Mouse (Mus musculus): ENCODE measurements around the gene Zswim3. TPM values are rescaled to one million over a fixed set of nuclear protein-coding genes. Genes with fewer than 3 reads are reported as not detected.
"Not testable (repeated sequence)": the region's sequence is repeated elsewhere in the genome, so short reads cannot be mapped to it uniquely, and the experiment has no call there.

Zswim3 gene
- polyA plus RNA-seq, 2 experiments, result 2.4 to 3.7 TPM

- ATAC-seq (ENCODE audit: insufficient read depth) (peak; percentile 59), DNase-seq (ENCODE audit: low read depth in 3 of 3, low spot score in 3 of 3) (peak; percentile 83 to 86 (median 84))
- H3K4me1 ChIP-seq (replicated peaks; ENCODE audit: control insufficient read depth in 2 of 2, insufficient read depth in 2 of 2, low read length in 1 of 2), result peaks cover 0 to 3% of the 10 kb centered on the region in 2 experiments; a peak in 1 of 4 replicates
- H3K36me3 ChIP-seq (replicated peaks; ENCODE audit: control insufficient read depth, insufficient read depth, low read depth), result peaks cover 3% of the 10 kb centered on the region; the same call in 1 of the 2 replicates
- H3K4me2 ChIP-seq (ENCODE audit: low read depth), result peak within 1 kb of the TSS; percentile 100
- H3K9ac ChIP-seq (replicated peaks), result peak within 1 kb of the TSS; percentile 81
- no peaks in the 10 kb centered on the region for H3K27me3 ChIP-seq (ENCODE audit: control insufficient read depth, insufficient read depth, low read length)
- H3K4me3 ChIP-seq (ENCODE audit: insufficient read depth in 1 of 2, low read depth in 2 of 2, low read length in 2 of 2), result peak within 1 kb of the TSS; percentile 73 to 83
- peak within 1 kb of the TSS; percentile 64 for H3K27ac ChIP-seq
- TF ChIP-seq CTCF (IDR thresholded peaks at IDR 0.05; ENCODE audit: low read depth) (peak; percentile 44), EP300 (IDR thresholded peaks at IDR 0.05; ENCODE audit: low read depth) (no peak)
- 0% methylated on average over 31 of the region's 31 CpGs for WGBS (ENCODE audit: insufficient replicate concordance)
- H3K9me3 ChIP-seq (ENCODE audit: control insufficient read depth, low read length), result no peaks in the 10 kb centered on the region
These were observed 28.5 kb downstream of the Zswim3 start, which contains the start of gene Neurl2 for GRCm38 (mm10) chr2:164833314-164833959. Gene Neurl2 (minus strand): TSS chr2:164833456.

DNA sequence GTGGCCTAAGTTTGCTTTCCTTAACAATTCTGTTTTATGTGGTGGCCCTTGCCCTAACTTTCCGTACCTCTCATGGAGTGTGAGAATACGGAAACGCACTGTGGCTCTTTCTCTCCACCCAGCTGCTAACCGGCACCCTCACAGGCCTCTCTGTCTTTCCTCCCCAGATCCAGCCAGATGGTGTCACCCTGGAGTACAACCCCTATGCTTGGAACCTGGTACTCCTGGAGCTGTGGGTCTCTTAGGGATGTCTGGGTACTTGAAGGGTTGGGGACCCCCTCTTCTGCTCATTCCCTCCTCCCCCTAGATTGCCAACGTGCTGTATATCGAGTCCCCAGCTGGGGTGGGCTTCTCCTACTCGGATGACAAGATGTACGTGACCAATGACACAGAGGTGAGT is 29.6 kb downstream of the Zswim3 start:
- Histone ChIP-seq H3K27me3 (ENCODE audit: control insufficient read depth, insufficient read depth, low read length) (no peaks in the 10 kb centered on the region), H3K4me3 (ENCODE audit: insufficient read depth in 1 of 2, low read depth in 2 of 2, low read length in 2 of 2) (peak overlapping the region; percentile 73 to 83), H3K9me3 (ENCODE audit: control insufficient read depth, low read length) (no peaks in the 10 kb centered on the region), H3K4me2 (ENCODE audit: low read depth) (peak overlapping the region; percentile 100), H3K27ac (no peak overlapping the region), H3K4me1 (replicated peaks; ENCODE audit: control insufficient read depth in 2 of 2, insufficient read depth in 2 of 2, low read length in 1 of 2) (peaks cover 0 to 3% of the 10 kb centered on the region in 2 experiments; a peak in 1 of 4 replicates), H3K9ac (replicated peaks) (peak overlapping the region; percentile 81), H3K36me3 (replicated peaks; ENCODE audit: control insufficient read depth, insufficient read depth, low read depth) (peaks cover 3% of the 10 kb centered on the region; the same call in 1 of the 2 replicates)
- TF ChIP-seq CTCF (IDR thresholded peaks at IDR 0.05; ENCODE audit: low read depth), result peak; percentile 23; the same call in 1 of the 2 replicates
- TF ChIP-seq EP300 (IDR thresholded peaks at IDR 0.05; ENCODE audit: low read depth), result no peak
- 39% methylated on average over 8 of the region's 8 CpGs for WGBS (ENCODE audit: insufficient replicate concordance)
- ATAC-seq (ENCODE audit: insufficient read depth), result no peak
- no peak for DNase-seq (ENCODE audit: low read depth in 3 of 3, low spot score in 3 of 3)

GRCm38 (mm10) chr2:164835164-164835563 is 30.3 kb downstream of the Zswim3 start:
- Histone ChIP-seq H3K36me3 (replicated peaks; ENCODE audit: control insufficient read depth, insufficient read depth, low read depth) (peaks cover 3% of the 10 kb centered on the region; the same call in 1 of the 2 replicates), H3K9me3 (ENCODE audit: control insufficient read depth, low read length) (no peaks in the 10 kb centered on the region), H3K4me3 (ENCODE audit: insufficient read depth in 1 of 2, low read depth in 2 of 2, low read length in 2 of 2) (no peak overlapping the region), H3K27ac (no peak overlapping the region), H3K9ac (replicated peaks) (no peak overlapping the region), H3K27me3 (ENCODE audit: control insufficient read depth, insufficient read depth, low read length) (no peaks in the 10 kb centered on the region), H3K4me2 (ENCODE audit: low read depth) (peak overlapping the region; percentile 100), H3K4me1 (replicated peaks; ENCODE audit: control insufficient read depth in 2 of 2, insufficient read depth in 2 of 2, low read length in 1 of 2) (peaks cover 0 to 3% of the 10 kb centered on the region in 2 experiments; a peak in 1 of 4 replicates)
- ATAC-seq (ENCODE audit: insufficient read depth) (no peak), DNase-seq (ENCODE audit: low read depth in 3 of 3, low spot score in 3 of 3) (no peak)
- TF ChIP-seq EP300 (IDR thresholded peaks at IDR 0.05; ENCODE audit: low read depth), result no peak
- TF ChIP-seq CTCF (IDR thresholded peaks at IDR 0.05; ENCODE audit: low read depth), result no peak
- 95% methylated on average over 4 of the region's 4 CpGs for WGBS (ENCODE audit: insufficient replicate concordance)

GRCm38 (mm10) chr2:164845782-164846181 is 40.9 kb downstream of the Zswim3 start:
- Histone ChIP-seq H3K27ac (no peak overlapping the region), H3K4me2 (ENCODE audit: low read depth) (no peak overlapping the region), H3K27me3 (ENCODE audit: control insufficient read depth, insufficient read depth, low read length) (no peaks in the 10 kb centered on the region), H3K9me3 (ENCODE audit: control insufficient read depth, low read length) (no peaks in the 10 kb centered on the region), H3K9ac (replicated peaks) (no peak overlapping the region), H3K4me3 (ENCODE audit: insufficient read depth in 1 of 2, low read depth in 2 of 2, low read length in 2 of 2) (no peak overlapping the region), H3K36me3 (replicated peaks; ENCODE audit: control insufficient read depth, insufficient read depth, low read depth) (no peaks in the 10 kb centered on the region), H3K4me1 (replicated peaks; ENCODE audit: control insufficient read depth in 2 of 2, insufficient read depth in 2 of 2, low read length in 1 of 2) (no peaks in the 10 kb centered on the region)
- TF ChIP-seq EP300 (IDR thresholded peaks at IDR 0.05; ENCODE audit: low read depth) (no peak), CTCF (IDR thresholded peaks at IDR 0.05; ENCODE audit: low read depth) (peak; percentile 63)
- 37% methylated on average over 3 of the region's 3 CpGs for WGBS (ENCODE audit: insufficient replicate concordance)
- DNase-seq (ENCODE audit: low read depth in 3 of 3, low spot score in 3 of 3), result no peak
- no peak for ATAC-seq (ENCODE audit: insufficient read depth)

DNA sequence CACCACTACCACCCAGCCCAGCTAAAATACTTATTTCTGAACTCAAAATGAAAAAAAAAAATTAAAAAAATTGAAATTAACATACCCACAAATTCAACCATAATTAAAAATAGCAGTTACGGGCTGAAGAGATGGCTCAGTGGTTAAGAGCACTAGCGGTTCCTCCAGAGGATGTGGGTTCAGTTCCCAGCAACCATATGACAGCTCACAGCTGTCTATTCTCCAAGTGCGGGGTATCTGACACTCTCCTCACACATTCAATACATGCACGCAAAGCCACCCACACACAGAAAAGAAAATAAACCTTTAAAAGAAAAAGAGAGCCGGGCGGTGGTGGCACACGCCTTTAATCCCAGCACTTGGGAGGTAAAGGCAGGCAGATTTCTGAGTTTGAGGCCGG is 45.2 kb downstream of the Zswim3 start:
- TF ChIP-seq CTCF (IDR thresholded peaks at IDR 0.05; ENCODE audit: low read depth) (no peak), EP300 (IDR thresholded peaks at IDR 0.05; ENCODE audit: low read depth) (no peak)
- H3K27me3 ChIP-seq (ENCODE audit: control insufficient read depth, insufficient read depth, low read length), result peaks cover 3% of the 10 kb centered on the region
- H3K36me3 ChIP-seq (replicated peaks; ENCODE audit: control insufficient read depth, insufficient read depth, low read depth), result no peaks in the 10 kb centered on the region
- DNase-seq (ENCODE audit: low read depth in 3 of 3, low spot score in 3 of 3) (no peak), ATAC-seq (ENCODE audit: insufficient read depth) (no peak)
- no peak overlapping the region for H3K27ac ChIP-seq
- WGBS (ENCODE audit: insufficient replicate concordance), result 66% methylated on average over 8 of the region's 8 CpGs
- no peak overlapping the region for H3K4me2 ChIP-seq (ENCODE audit: low read depth)
- H3K9me3 ChIP-seq (ENCODE audit: control insufficient read depth, low read length), result no peaks in the 10 kb centered on the region
- no peak overlapping the region for H3K9ac ChIP-seq (replicated peaks)
- H3K4me1 ChIP-seq (replicated peaks; ENCODE audit: control insufficient read depth in 2 of 2, insufficient read depth in 2 of 2, low read length in 1 of 2), result no peaks in the 10 kb centered on the region
- no peak overlapping the region for H3K4me3 ChIP-seq (ENCODE audit: insufficient read depth in 1 of 2, low read depth in 2 of 2, low read length in 2 of 2)

- not testable (repeated sequence) for H3K9me3 ChIP-seq (ENCODE audit: control insufficient read depth, low read length); ATAC-seq (ENCODE audit: insufficient read depth); H3K4me1 ChIP-seq (replicated peaks; ENCODE audit: control insufficient read depth in 2 of 2, insufficient read depth in 2 of 2, low read length in 1 of 2); DNase-seq (ENCODE audit: low read depth in 3 of 3, low spot score in 3 of 3); H3K4me2 ChIP-seq (ENCODE audit: low read depth); H3K4me3 ChIP-seq (ENCODE audit: insufficient read depth in 1 of 2, low read depth in 2 of 2, low read length in 2 of 2); H3K36me3 ChIP-seq (replicated peaks; ENCODE audit: control insufficient read depth, insufficient read depth, low read depth); H3K9ac ChIP-seq (replicated peaks); H3K27ac ChIP-seq
- peaks cover 45% of the 10 kb centered on the region for H3K27me3 ChIP-seq (ENCODE audit: control insufficient read depth, insufficient read depth, low read length)
- WGBS (ENCODE audit: insufficient replicate concordance), result 72% methylated on average over 5 of the region's 5 CpGs
These were observed 50.7 kb downstream of the Zswim3 start for GRCm38 (mm10) chr2:164855572-164855971.
